Mouse (Mus musculus) skeletal muscle tissue, adult 2 months (tissue): ENCODE results near the gene Sez6l.
A peak's percentile ranks its signal among the peaks of the same experiment; 100 is the strongest.
"Not testable (repeated sequence)": the region's sequence is repeated elsewhere in the genome, so short reads cannot be mapped to it uniquely, and the experiment has no call there.

Experiments used
- DNase-seq: peaks from one replicate; pipeline ENCODE4 v3.0.0-alpha.2; 2012; ENCODE audit warnings: low read depth, low spot score

The Sez6l gene

GRCm38 (mm10) chr5:112433004-112433403 lies 144.0 kb downstream of the Sez6l start:
- peak; percentile 36 for DNase-seq

GRCm38 (mm10) chr5:112432033-112432432 lies 145.0 kb downstream of the Sez6l start:
- no peak for DNase-seq

- DNase-seq: no peak
These were observed 145.7 kb downstream of the Sez6l start for GRCm38 (mm10) chr5:112431120-112431775.

- no peak for DNase-seq
These were observed 148.0 kb downstream of the Sez6l start for GRCm38 (mm10) chr5:112428944-112429343.

- no peak for DNase-seq
These were observed 149.7 kb downstream of the Sez6l start for GRCm38 (mm10) chr5:112427283-112427682.

GRCm38 (mm10) chr5:112426635-112427034 lies 150.3 kb downstream of the Sez6l start:
- DNase-seq: no peak

- DNase-seq: no peak
These were observed 157.4 kb downstream of the Sez6l start for GRCm38 (mm10) chr5:112419535-112419934.

GRCm38 (mm10) chr5:112418023-112418422 lies 159.0 kb downstream of the Sez6l start:
- DNase-seq: no peak

- no peak for DNase-seq
These were observed 160.3 kb downstream of the Sez6l start for GRCm38 (mm10) chr5:112416673-112417072.

GRCm38 (mm10) chr5:112412781-112413180 lies 164.2 kb downstream of the Sez6l start:
- DNase-seq: not testable (repeated sequence)

GRCm38 (mm10) chr5:112411514-112412335 lies 165.3 kb downstream of the Sez6l start:
- no peak for DNase-seq

GRCm38 (mm10) chr5:112411072-112411471 lies 165.9 kb downstream of the Sez6l start:
- no peak for DNase-seq

GRCm38 (mm10) chr5:112409274-112409673 lies 167.7 kb downstream of the Sez6l start:
- no peak for DNase-seq

GRCm38 (mm10) chr5:112406017-112406416 lies 171.0 kb downstream of the Sez6l start:
- no peak for DNase-seq

GRCm38 (mm10) chr5:112402437-112402836 lies 174.5 kb downstream of the Sez6l start:
- DNase-seq: no peak

- no peak for DNase-seq
These were observed 177.7 kb downstream of the Sez6l start for GRCm38 (mm10) chr5:112399284-112399683.

- DNase-seq: no peak
These were observed 180.9 kb downstream of the Sez6l start for GRCm38 (mm10) chr5:112396066-112396465.

- DNase-seq: no peak
These were observed 182.1 kb downstream of the Sez6l start, which contains the start of gene Asphd2 for GRCm38 (mm10) chr5:112394779-112395443. Asphd2 (minus strand) TSS chr5:112394866.

- no peak for DNase-seq
These were observed 182.6 kb downstream of the Sez6l start for GRCm38 (mm10) chr5:112394415-112394763.

- no peak for DNase-seq
These were observed 183.1 kb downstream of the Sez6l start for GRCm38 (mm10) chr5:112393741-112394414.

GRCm38 (mm10) chr5:112391676-112392323 lies 185.2 kb downstream of the Sez6l start:
- no peak for DNase-seq
